8 mouse cellular contexts compared by ENCODE assay signal in the genomic region with DNA sequence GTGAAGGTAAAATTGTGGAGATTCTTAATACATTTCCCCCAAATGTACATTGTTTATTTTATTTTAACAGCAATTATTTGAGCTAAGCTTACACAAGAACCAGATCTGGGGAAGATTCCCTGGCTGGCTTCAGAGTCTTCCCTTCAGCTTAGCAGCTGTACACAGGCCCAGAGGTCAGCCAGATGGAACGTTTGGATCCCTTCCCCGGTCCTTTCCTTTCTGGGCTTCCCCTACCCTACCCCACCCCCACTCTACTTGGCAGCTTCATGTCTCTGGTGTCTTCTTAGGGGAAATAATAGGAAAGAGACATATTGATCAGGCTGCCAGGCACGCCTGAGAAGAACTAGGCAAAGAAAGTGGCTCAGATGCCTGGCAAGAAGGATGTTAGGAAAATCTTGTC.
DNase-seq lines count a peak whose midpoint lies in the region; ATAC-seq and TF ChIP-seq lines count a peak whose summit lies in the region.
"Had no signal": no experiment of that assay in that cellular context is flagged by ENCODE, and none has a peak within 500 bp of the region (broad histone marks: within the 10 kb centered on the region; RNA-seq: fewer than 3 reads in every experiment).

No protein-coding gene starts in this region.

- 36% methylated on average over 3 of the region's 3 CpGs for WGBS in intestine, embryonic 15.5 days
- WGBS in intestine, postnatal 0 days, result 38% methylated on average over 3 of the region's 3 CpGs
- WGBS in lung, postnatal 0 days, result 28% methylated on average over 3 of the region's 3 CpGs
- 43% methylated on average over 3 of the region's 3 CpGs for WGBS in liver, embryonic 12.5 days (ENCODE audit: insufficient replicate concordance)
- WGBS in neural tube, embryonic 15.5 days, result 47% methylated on average over 3 of the region's 3 CpGs

- peak; percentile 3 to 44 for DNase-seq in adrenal gland, postnatal 36 days
- DNase-seq in gastrocnemius, postnatal 36 days, result peak; percentile 18 to 72
- DNase-seq in lung, postnatal 0 days (ENCODE audit: low spot score), result peak; percentile 43

- no peak overlapping the region for H3K27ac ChIP-seq in intestine, embryonic 15.5 days
- no peak overlapping the region for H3K27ac ChIP-seq in intestine, postnatal 0 days (ENCODE audit: low read depth, low read length)
- no peak overlapping the region for H3K27ac ChIP-seq in lung, postnatal 0 days (ENCODE audit: low read length)
- no peak overlapping the region for H3K27ac ChIP-seq in liver, embryonic 12.5 days
- H3K27ac ChIP-seq in neural tube, embryonic 15.5 days (replicated peaks), result no peak overlapping the region

- H3K9ac ChIP-seq in intestine, embryonic 15.5 days, result no peak overlapping the region
- H3K9ac ChIP-seq in intestine, postnatal 0 days (ENCODE audit: low read depth, low read length), result no peak overlapping the region
- no peak overlapping the region for H3K9ac ChIP-seq in lung, postnatal 0 days (replicated peaks; ENCODE audit: low read depth)
- no peak overlapping the region for H3K9ac ChIP-seq in liver, embryonic 12.5 days
- H3K9ac ChIP-seq in neural tube, embryonic 15.5 days (replicated peaks), result no peak overlapping the region

- peak; percentile 76 for ATAC-seq in intestine, embryonic 15.5 days
- ATAC-seq in intestine, postnatal 0 days, result no peak
- ATAC-seq in lung, postnatal 0 days, result no peak
- ATAC-seq in liver, embryonic 12.5 days, result no peak
- ATAC-seq in neural tube, embryonic 15.5 days (ENCODE audit: low FRiP score), result no peak
- ATAC-seq: Patski had no signal

- no peaks in the 10 kb centered on the region for H3K4me1 ChIP-seq in intestine, embryonic 15.5 days (replicated peaks)
- H3K4me1 ChIP-seq in intestine, postnatal 0 days (replicated peaks; ENCODE audit: control insufficient read depth, insufficient read depth, low read length), result no peaks in the 10 kb centered on the region
- H3K4me1 ChIP-seq in lung, postnatal 0 days (ENCODE audit: insufficient read depth, low read depth, low read length), result no peaks in the 10 kb centered on the region
- H3K4me1 ChIP-seq in liver, embryonic 12.5 days, result no peaks in the 10 kb centered on the region
- H3K4me1 ChIP-seq in neural tube, embryonic 15.5 days, result no peaks in the 10 kb centered on the region

- H3K9me3 ChIP-seq in intestine, embryonic 15.5 days, result no peaks in the 10 kb centered on the region
- H3K9me3 ChIP-seq in intestine, postnatal 0 days (ENCODE audit: control insufficient read depth), result no peaks in the 10 kb centered on the region
- H3K9me3 ChIP-seq in lung, postnatal 0 days (ENCODE audit: low read length), result no peaks in the 10 kb centered on the region
- H3K9me3 ChIP-seq in liver, embryonic 12.5 days (replicated peaks), result no peaks in the 10 kb centered on the region
- no peaks in the 10 kb centered on the region for H3K9me3 ChIP-seq in neural tube, embryonic 15.5 days (replicated peaks)

- no peak overlapping the region for H3K4me3 ChIP-seq in intestine, embryonic 15.5 days (replicated peaks)
- no peak overlapping the region for H3K4me3 ChIP-seq in intestine, postnatal 0 days (ENCODE audit: low read depth, low read length)
- no peak overlapping the region for H3K4me3 ChIP-seq in lung, postnatal 0 days (ENCODE audit: low read depth, low read length)
- no peak overlapping the region for H3K4me3 ChIP-seq in liver, embryonic 12.5 days
- no peak overlapping the region for H3K4me3 ChIP-seq in neural tube, embryonic 15.5 days (replicated peaks)

- no peaks in the 10 kb centered on the region for H3K36me3 ChIP-seq in intestine, embryonic 15.5 days
- no peaks in the 10 kb centered on the region for H3K36me3 ChIP-seq in intestine, postnatal 0 days (ENCODE audit: control insufficient read depth, insufficient read depth)
- no peaks in the 10 kb centered on the region for H3K36me3 ChIP-seq in lung, postnatal 0 days (ENCODE audit: insufficient read depth, low read length)
- H3K36me3 ChIP-seq in liver, embryonic 12.5 days, result no peaks in the 10 kb centered on the region
- H3K36me3 ChIP-seq in neural tube, embryonic 15.5 days, result no peaks in the 10 kb centered on the region

- no peak for TF ChIP-seq CTCF in intestine, postnatal 0 days (IDR thresholded peaks at IDR 0.05; ENCODE audit: low read depth)
- no peak for TF ChIP-seq CTCF in lung, postnatal 0 days (IDR thresholded peaks at IDR 0.05)

- no peaks in the 10 kb centered on the region for H3K27me3 ChIP-seq in intestine, embryonic 15.5 days (replicated peaks)
- no peaks in the 10 kb centered on the region for H3K27me3 ChIP-seq in intestine, postnatal 0 days (replicated peaks; ENCODE audit: control insufficient read depth, insufficient read depth, low read length)
- no peaks in the 10 kb centered on the region for H3K27me3 ChIP-seq in lung, postnatal 0 days (replicated peaks; ENCODE audit: insufficient read depth, low read length)
- no peaks in the 10 kb centered on the region for H3K27me3 ChIP-seq in liver, embryonic 12.5 days (replicated peaks)
- no peaks in the 10 kb centered on the region for H3K27me3 ChIP-seq in neural tube, embryonic 15.5 days (replicated peaks)
- H3K27me3 ChIP-seq: Patski had no signal

- TF ChIP-seq EP300 in lung, postnatal 0 days (IDR thresholded peaks at IDR 0.05), result no peak

- intact Hi-C loops in gastrocnemius, postnatal 36 days (cut with DNase I), result no loop called here

- no peak overlapping the region for H3K4me2 ChIP-seq in intestine, embryonic 15.5 days (replicated peaks)
- no peak overlapping the region for H3K4me2 ChIP-seq in intestine, postnatal 0 days (replicated peaks; ENCODE audit: low read depth)
- no peak overlapping the region for H3K4me2 ChIP-seq in lung, postnatal 0 days (replicated peaks; ENCODE audit: low read depth, low read length)
- H3K4me2 ChIP-seq in liver, embryonic 12.5 days, result no peak overlapping the region
- no peak overlapping the region for H3K4me2 ChIP-seq in neural tube, embryonic 15.5 days
